8 mouse cellular contexts compared by ENCODE assay signal in genomic region chr11:89544856-89545817, GRCm38 (mm10).
DNase-seq lines count a peak whose midpoint lies in the region; ATAC-seq and TF ChIP-seq lines count a peak whose summit lies in the region.

No protein-coding gene starts in this region.

- ATAC-seq in lung, postnatal 0 days: no peak
- no peak for ATAC-seq in intestine, embryonic 16.5 days
- ATAC-seq in neural tube, embryonic 15.5 days (ENCODE audit: low FRiP score): no peak

- H3K27me3 ChIP-seq in lung, postnatal 0 days (replicated peaks; ENCODE audit: insufficient read depth, low read length): no peaks in the 10 kb centered on the region
- no peaks in the 10 kb centered on the region; the same call in 1 of the 2 replicates for H3K27me3 ChIP-seq in intestine, embryonic 16.5 days (replicated peaks; ENCODE audit: control insufficient read depth, insufficient read depth, low read length)
- H3K27me3 ChIP-seq in neural tube, embryonic 15.5 days (replicated peaks): no peaks in the 10 kb centered on the region; the same call in 1 of the 2 replicates

- H3K4me1 ChIP-seq in lung, postnatal 0 days (ENCODE audit: insufficient read depth, low read depth, low read length): no peaks in the 10 kb centered on the region
- no peaks in the 10 kb centered on the region for H3K4me1 ChIP-seq in intestine, embryonic 16.5 days (ENCODE audit: control insufficient read depth, insufficient read depth, low read length)
- peaks cover 11% of the 10 kb centered on the region for H3K4me1 ChIP-seq in neural tube, embryonic 15.5 days

- no peaks in the 10 kb centered on the region for H3K9me3 ChIP-seq in lung, postnatal 0 days (ENCODE audit: low read length)
- no peaks in the 10 kb centered on the region for H3K9me3 ChIP-seq in intestine, embryonic 16.5 days (ENCODE audit: control insufficient read depth, low read length)
- no peaks in the 10 kb centered on the region for H3K9me3 ChIP-seq in neural tube, embryonic 15.5 days (replicated peaks)

- no peak overlapping the region for H3K27ac ChIP-seq in lung, postnatal 0 days (ENCODE audit: low read length)
- no peak overlapping the region for H3K27ac ChIP-seq in intestine, embryonic 16.5 days (ENCODE audit: low read length)
- H3K27ac ChIP-seq in neural tube, embryonic 15.5 days (replicated peaks): no peak overlapping the region

- no peaks in the 10 kb centered on the region for H3K36me3 ChIP-seq in lung, postnatal 0 days (ENCODE audit: insufficient read depth, low read length)
- no peaks in the 10 kb centered on the region for H3K36me3 ChIP-seq in intestine, embryonic 16.5 days (ENCODE audit: control insufficient read depth, insufficient read depth, low read length)
- no peaks in the 10 kb centered on the region for H3K36me3 ChIP-seq in neural tube, embryonic 15.5 days

- DNase-seq in adrenal gland, postnatal 25 days: peak; percentile 5
- DNase-seq in adrenal gland, postnatal 14 days: no peak
- no peak for DNase-seq in lung, postnatal 0 days (ENCODE audit: low spot score)
- no peak for DNase-seq in lung, postnatal 36 days
- DNase-seq in B cell, adult 2 months: no peak
- DNase-seq in layer of hippocampus, adult 11-12 months (ENCODE audit: low spot score): no peak

- H3K4me3 ChIP-seq in lung, postnatal 0 days (ENCODE audit: low read depth, low read length): peak overlapping the region; percentile 10; the same call in 1 of the 2 replicates
- peak overlapping the region; percentile 5 for H3K4me3 ChIP-seq in intestine, embryonic 16.5 days (ENCODE audit: low read length)
- peak overlapping the region; percentile 4; the same call in 1 of the 2 replicates for H3K4me3 ChIP-seq in neural tube, embryonic 15.5 days (replicated peaks)

- TF ChIP-seq EP300 in lung, postnatal 0 days (IDR thresholded peaks at IDR 0.05): no peak

- TF ChIP-seq CTCF in lung, postnatal 0 days (IDR thresholded peaks at IDR 0.05): no peak

- no peak overlapping the region for H3K9ac ChIP-seq in lung, postnatal 0 days (replicated peaks; ENCODE audit: low read depth)
- 0 out of 2 replicates have a peak overlapping the region, but pooled peaks have one; percentile 14 for H3K9ac ChIP-seq in intestine, embryonic 16.5 days (ENCODE audit: low read depth, low read length)
- no peak overlapping the region for H3K9ac ChIP-seq in neural tube, embryonic 15.5 days (replicated peaks)

- H3K4me2 ChIP-seq in lung, postnatal 0 days (replicated peaks; ENCODE audit: low read depth, low read length): peak overlapping the region; percentile 33; the same call in 1 of the 2 replicates
- H3K4me2 ChIP-seq in intestine, embryonic 16.5 days (ENCODE audit: low read depth, low read length): peak overlapping the region; percentile 45
- peak overlapping the region; percentile 45 for H3K4me2 ChIP-seq in neural tube, embryonic 15.5 days

- WGBS in lung, postnatal 0 days: 5% methylated on average over 29 of the region's 29 CpGs
- 6% methylated on average over 29 of the region's 29 CpGs for WGBS in intestine, embryonic 16.5 days
- WGBS in neural tube, embryonic 15.5 days: 6% methylated on average over 29 of the region's 29 CpGs
